Mouse (Mus musculus) midbrain, embryonic 16.5 days (tissue): ENCODE results near the gene Mcidas. TPM values are rescaled to one million over a fixed set of nuclear protein-coding genes. Genes with fewer than 3 reads are reported as not detected.
"Not testable (repeated sequence)": the region's sequence is repeated elsewhere in the genome, so short reads cannot be mapped to it uniquely, and the experiment has no call there.

Experiments
- ATAC-seq: fragments of 200-750 bp; cut with Nextera tagmentation; 2 replicates; pipeline ENCODE4 v1.8.0; 2017; ENCODE audit warnings: moderate TSS enrichment
- H3K27ac ChIP-seq: fragments of 300-500 bp; sonication (generic); 2 replicates; pipeline ENCODE4 v1.5.1; 2014; ENCODE audit warnings: mild to moderate bottlenecking, low read length, mixed read lengths
- H3K27me3 ChIP-seq: fragments of 300-500 bp; sonication (generic); 2 replicates; pipeline ENCODE4 v1.6.1; 2014; ENCODE audit warnings: low read depth, low read length, mixed read lengths; ENCODE audit not compliant: control insufficient read depth, insufficient read depth
- H3K36me3 ChIP-seq: fragments of 300-500 bp; sonication (generic); 2 replicates; pipeline ENCODE4 v1.6.1; 2014; ENCODE audit warnings: mild to moderate bottlenecking, low read length, moderate library complexity, mixed read lengths; ENCODE audit not compliant: control insufficient read depth, insufficient read depth
- H3K4me1 ChIP-seq: fragments of 300-500 bp; sonication (generic); 2 replicates; pipeline ENCODE4 v1.6.1; 2014; ENCODE audit warnings: mild to moderate bottlenecking, low read length, mixed read lengths; ENCODE audit not compliant: control insufficient read depth, insufficient read depth
- H3K4me2 ChIP-seq: fragments of 300-500 bp; sonication (generic); 2 replicates; pipeline ENCODE4 v1.6.1; 2014; ENCODE audit warnings: mild to moderate bottlenecking, low read length, mixed read lengths
- H3K4me3 ChIP-seq: fragments of 300-500 bp; sonication (generic); 2 replicates; pipeline ENCODE4 v1.5.1; 2014; ENCODE audit warnings: low read depth, mild to moderate bottlenecking, low read length, moderate library complexity, mixed read lengths
- H3K9ac ChIP-seq: fragments of 300-500 bp; sonication (generic); 2 replicates; pipeline ENCODE4 v1.6.1; 2014; ENCODE audit warnings: low read depth, low read length, mixed read lengths
- H3K9me3 ChIP-seq: fragments of 300-500 bp; sonication (generic); replicated peaks from 2 replicates; pipeline ENCODE4 v1.6.1; 2014; ENCODE audit warnings: mild to moderate bottlenecking, low read length, mixed read lengths; ENCODE audit not compliant: control insufficient read depth, poor library complexity, severe bottlenecking
- WGBS: fragments of 180-500 bp; shearing (Covaris S2); extraction: QIAGEN DNeasy Blood & Tissue Kit; methylation state at CpG from one replicate; pipeline ENCODE4 v1.1.7; 2014; 5-methylcytosine and 5-hydroxymethylcytosine counted together
- polyA plus RNA-seq: library from polyadenylated mRNA; unstranded; fragments of >200 nt; fragmentation: Nextera tagmentation; extraction: Ambion mirVana; gene quantifications from 2 replicates; pipeline ENCODE4 v1.2.1, GENCODE M21; 2015

The Mcidas gene
- polyA plus RNA-seq, 1 experiment from 2014 or later, result 0.57 TPM

GRCm38 (mm10) chr13:112998427-112999201 is 5.0 kb downstream of the Mcidas start:
- Histone ChIP-seq H3K4me3 (peak overlapping the region; percentile 55), H3K9me3 (no peaks in the 10 kb centered on the region), H3K9ac (peak overlapping the region; percentile 69), H3K27ac (no peak overlapping the region), H3K36me3 (no peaks in the 10 kb centered on the region), H3K27me3 (peaks cover 52% of the 10 kb centered on the region), H3K4me1 (peaks cover 15% of the 10 kb centered on the region), H3K4me2 (peak overlapping the region; percentile 98)
- under 1% methylated on average over 46 of the region's 46 CpGs for WGBS
- peak; percentile 68 for ATAC-seq

GRCm38 (mm10) chr13:113000090-113000489 is 6.4 kb downstream of the Mcidas start:
- 89% methylated on average over 3 of the region's 3 CpGs for WGBS
- Histone ChIP-seq H3K27me3 (peaks cover 43% of the 10 kb centered on the region), H3K9me3 (no peaks in the 10 kb centered on the region), H3K4me3 (no peak overlapping the region), H3K9ac (no peak overlapping the region), H3K4me1 (peaks cover 10% of the 10 kb centered on the region), H3K27ac (no peak overlapping the region), H3K4me2 (no peak overlapping the region), H3K36me3 (no peaks in the 10 kb centered on the region)
- no peak for ATAC-seq

DNA sequence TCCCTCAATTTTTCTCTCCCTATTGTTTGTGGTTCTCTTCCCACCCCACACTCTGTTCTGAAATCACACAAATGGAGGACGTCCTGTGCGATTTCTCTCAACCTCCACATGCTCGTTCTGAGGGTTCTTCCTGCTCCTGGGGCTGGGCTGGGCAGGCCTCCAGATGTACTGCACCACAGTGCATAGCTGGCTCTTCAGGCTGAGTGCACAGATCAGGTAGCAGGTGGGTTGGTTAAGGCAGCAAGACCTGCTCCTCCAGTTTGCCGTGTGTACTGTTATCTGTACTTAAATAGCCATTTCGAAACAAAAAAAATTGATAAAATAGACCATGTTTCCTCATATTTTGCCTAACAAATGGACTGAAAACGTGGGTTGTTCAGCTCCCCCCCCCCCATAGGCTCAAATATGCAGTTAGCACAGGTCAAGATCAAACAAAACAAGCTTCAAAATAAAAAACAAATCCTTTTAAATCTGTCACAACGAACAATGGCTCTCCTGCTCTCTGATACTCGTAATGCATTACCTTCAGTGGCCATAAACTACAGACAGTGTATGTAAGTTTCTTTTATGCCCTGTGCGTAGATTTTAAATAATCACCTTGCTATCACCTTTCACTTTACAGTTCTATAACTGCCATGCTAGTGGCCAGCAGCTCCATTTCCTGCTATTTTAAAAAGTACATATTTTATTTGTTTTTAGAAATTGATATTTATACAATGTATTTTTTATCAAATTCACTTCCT is 7.1 kb downstream of the Mcidas start:
- WGBS, result 72% methylated on average over 9 of the region's 9 CpGs

GRCm38 (mm10) chr13:113012683-113013082 is 19.0 kb downstream of the Mcidas start:
- H3K4me2 ChIP-seq, result no peak overlapping the region
- no peak overlapping the region for H3K9ac ChIP-seq
- H3K27me3 ChIP-seq, result no peaks in the 10 kb centered on the region
- no peak overlapping the region for H3K4me3 ChIP-seq
- no peak for ATAC-seq
- no peaks in the 10 kb centered on the region for H3K9me3 ChIP-seq
- H3K4me1 ChIP-seq, result no peaks in the 10 kb centered on the region
- H3K36me3 ChIP-seq, result no peaks in the 10 kb centered on the region
- H3K27ac ChIP-seq, result no peak overlapping the region
- WGBS, result 72% methylated on average over 6 of the region's 6 CpGs

More for the DNA sequence above, 7.1 kb downstream of the Mcidas start:
- peaks cover 38% of the 10 kb centered on the region for H3K27me3 ChIP-seq
- no peaks in the 10 kb centered on the region for H3K36me3 ChIP-seq
- H3K4me1 ChIP-seq, result peaks cover 10% of the 10 kb centered on the region
- no peak for ATAC-seq
- H3K9ac ChIP-seq, result no peak overlapping the region
- H3K27ac ChIP-seq, result no peak overlapping the region
- no peak overlapping the region for H3K4me3 ChIP-seq
- H3K9me3 ChIP-seq, result no peaks in the 10 kb centered on the region
- H3K4me2 ChIP-seq, result no peak overlapping the region

- 57% methylated on average over 18 of the region's 20 CpGs for WGBS
- not testable (repeated sequence) for H3K27ac ChIP-seq, H3K4me3 ChIP-seq, H3K36me3 ChIP-seq, H3K27me3 ChIP-seq, H3K9me3 ChIP-seq, H3K9ac ChIP-seq, ATAC-seq, H3K4me2 ChIP-seq, H3K4me1 ChIP-seq
Observed at GRCm38 (mm10) chr13:113013174-113013953, 19.7 kb downstream of the Mcidas start.

- H3K36me3 ChIP-seq, result no peaks in the 10 kb centered on the region
- no peaks in the 10 kb centered on the region for H3K9me3 ChIP-seq
- no peak overlapping the region for H3K4me3 ChIP-seq
- no peak overlapping the region for H3K27ac ChIP-seq
- no peak overlapping the region for H3K9ac ChIP-seq
- H3K4me1 ChIP-seq, result no peaks in the 10 kb centered on the region
- no peaks in the 10 kb centered on the region for H3K27me3 ChIP-seq
- ATAC-seq, result no peak
- H3K4me2 ChIP-seq, result no peak overlapping the region
- WGBS, result 88% methylated on average over 2 of the region's 2 CpGs
Observed at GRCm38 (mm10) chr13:113021521-113021920, 27.9 kb downstream of the Mcidas start.

DNA sequence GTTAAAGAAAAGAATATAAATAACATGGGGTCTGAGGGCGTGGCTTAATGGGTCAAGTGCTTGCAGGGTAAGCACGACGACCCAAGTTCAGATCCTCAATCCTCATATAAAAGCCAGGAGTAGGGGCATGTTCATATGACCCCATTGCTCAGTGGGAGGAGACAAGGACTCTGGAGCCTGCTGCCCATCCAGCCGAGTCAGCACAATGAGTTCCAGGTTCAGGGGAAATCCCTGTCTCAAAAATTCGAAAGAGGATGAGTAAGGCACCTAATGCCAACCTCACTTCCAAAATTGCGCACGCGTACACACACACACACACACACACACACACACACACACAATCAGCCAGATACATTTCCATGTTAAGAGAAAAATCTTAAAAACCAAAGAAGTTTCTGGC is 28.8 kb downstream of the Mcidas start:
- Histone ChIP-seq H3K4me1 (no peaks in the 10 kb centered on the region), H3K9ac (no peak overlapping the region), H3K27me3 (no peaks in the 10 kb centered on the region), H3K36me3 (no peaks in the 10 kb centered on the region), H3K4me3 (no peak overlapping the region), H3K4me2 (no peak overlapping the region), H3K9me3 (no peaks in the 10 kb centered on the region), H3K27ac (no peak overlapping the region)
- ATAC-seq, result no peak
- WGBS, result 69% methylated on average over 8 of the region's 8 CpGs

- Histone ChIP-seq H3K4me3 (no peak overlapping the region), H3K9me3 (no peaks in the 10 kb centered on the region), H3K4me2 (no peak overlapping the region), H3K27me3 (no peaks in the 10 kb centered on the region), H3K9ac (no peak overlapping the region), H3K4me1 (no peaks in the 10 kb centered on the region), H3K27ac (no peak overlapping the region), H3K36me3 (no peaks in the 10 kb centered on the region)
- no peak for ATAC-seq
- WGBS, result 86% methylated on average over 17 of the region's 17 CpGs
Observed at GRCm38 (mm10) chr13:113023274-113024143, 29.9 kb downstream of the Mcidas start.
